Mouse (Mus musculus) forebrain, embryonic 12.5 days (tissue): ENCODE measurements around the gene Ttc41. TPM values are rescaled to one million over a fixed set of nuclear protein-coding genes. Genes with fewer than 3 reads are reported as not detected.

Experiments used
- ATAC-seq: fragments of 200-750 bp; cut with Nextera tagmentation; 2 replicates; pipeline ENCODE4 v1.8.0; 2017; ENCODE audit warnings: moderate TSS enrichment; ENCODE audit not compliant: low FRiP score
- H3K27ac ChIP-seq: fragments of 300-500 bp; sonication (generic); 2 replicates; pipeline ENCODE4 v1.5.1; 2016; ENCODE audit warnings: mild to moderate bottlenecking
- H3K27me3 ChIP-seq: fragments of 300-500 bp; sonication (generic); 2 replicates; pipeline ENCODE4 v1.6.1; 2016; ENCODE audit warnings: mild to moderate bottlenecking
- H3K36me3 ChIP-seq: fragments of 300-500 bp; sonication (generic); replicated peaks from 2 replicates; pipeline ENCODE4 v1.6.1; 2016; ENCODE audit warnings: mild to moderate bottlenecking
- H3K4me1 ChIP-seq: fragments of 300-500 bp; sonication (generic); 2 replicates; pipeline ENCODE4 v1.6.1; 2016
- H3K4me2 ChIP-seq: fragments of 300-500 bp; sonication (generic); 2 replicates; pipeline ENCODE4 v1.6.1; 2016; ENCODE audit warnings: mild to moderate bottlenecking, moderate library complexity
- H3K4me3 ChIP-seq: fragments of 300-500 bp; sonication (generic); replicated peaks from 2 replicates; pipeline ENCODE4 v1.5.1; 2016; ENCODE audit warnings: mild to moderate bottlenecking
- H3K9ac ChIP-seq: fragments of 300-500 bp; sonication (generic); 2 replicates; pipeline ENCODE4 v1.6.1; 2016; ENCODE audit warnings: mild to moderate bottlenecking
- H3K9me3 ChIP-seq: fragments of 300-500 bp; sonication (generic); 2 replicates; pipeline ENCODE4 v1.6.1; 2016
- WGBS: fragments of 180-500 bp; shearing (Covaris S2); methylation state at CpG from one replicate; pipeline ENCODE4 v1.1.7; 2016; 5-methylcytosine and 5-hydroxymethylcytosine counted together
- polyA plus RNA-seq: library from polyadenylated mRNA; unstranded; fragments of >200 nt; fragmentation: Nextera tagmentation; extraction: Ambion mirVana; gene quantifications from 2 replicates; pipeline ENCODE4 v1.2.1, GENCODE M21; 2016

Ttc41 gene
- polyA plus RNA-seq, 1 experiment from 2014 or later = 2.9 TPM

- no peak for ATAC-seq
- H3K4me2 ChIP-seq = no peak overlapping the region
- peaks cover 7% of the 10 kb centered on the region; the same call in 1 of the 2 replicates for H3K4me1 ChIP-seq
- no peak overlapping the region for H3K9ac ChIP-seq
- H3K27ac ChIP-seq = no peak overlapping the region
- H3K9me3 ChIP-seq = no peaks in the 10 kb centered on the region
- no peaks in the 10 kb centered on the region for H3K27me3 ChIP-seq
- no peak overlapping the region for H3K4me3 ChIP-seq
- H3K36me3 ChIP-seq = no peaks in the 10 kb centered on the region
- 85% methylated on average over 7 of the region's 7 CpGs for WGBS
These were observed 83.6 kb downstream of the Ttc41 start for GRCm38 (mm10) chr10:86789146-86789672.

GRCm38 (mm10) chr10:86791507-86792184 lies 86.0 kb downstream of the Ttc41 start:
- Histone ChIP-seq H3K36me3 (no peaks in the 10 kb centered on the region), H3K27me3 (no peaks in the 10 kb centered on the region), H3K27ac (no peak overlapping the region), H3K4me1 (peaks cover 7% of the 10 kb centered on the region; the same call in 1 of the 2 replicates), H3K4me3 (no peak overlapping the region), H3K4me2 (no peak overlapping the region), H3K9me3 (no peaks in the 10 kb centered on the region), H3K9ac (no peak overlapping the region)
- no peak for ATAC-seq
- 85% methylated on average over 7 of the region's 7 CpGs for WGBS

GRCm38 (mm10) chr10:86793509-86793951 lies 87.9 kb downstream of the Ttc41 start:
- H3K4me1 ChIP-seq = no peaks in the 10 kb centered on the region
- no peak overlapping the region for H3K4me2 ChIP-seq
- no peak overlapping the region for H3K4me3 ChIP-seq
- H3K27me3 ChIP-seq = no peaks in the 10 kb centered on the region
- ATAC-seq = no peak
- WGBS = 85% methylated on average over 2 of the region's 2 CpGs
- no peak overlapping the region for H3K9ac ChIP-seq
- H3K9me3 ChIP-seq = no peaks in the 10 kb centered on the region
- H3K36me3 ChIP-seq = no peaks in the 10 kb centered on the region
- no peak overlapping the region for H3K27ac ChIP-seq

GRCm38 (mm10) chr10:86794196-86794595 lies 88.6 kb downstream of the Ttc41 start:
- Histone ChIP-seq H3K36me3 (no peaks in the 10 kb centered on the region), H3K4me1 (no peaks in the 10 kb centered on the region), H3K27me3 (no peaks in the 10 kb centered on the region), H3K9ac (no peak overlapping the region), H3K9me3 (no peaks in the 10 kb centered on the region), H3K27ac (no peak overlapping the region), H3K4me2 (no peak overlapping the region), H3K4me3 (no peak overlapping the region)
- ATAC-seq = no peak
- 89% methylated on average over 4 of the region's 4 CpGs for WGBS

DNA sequence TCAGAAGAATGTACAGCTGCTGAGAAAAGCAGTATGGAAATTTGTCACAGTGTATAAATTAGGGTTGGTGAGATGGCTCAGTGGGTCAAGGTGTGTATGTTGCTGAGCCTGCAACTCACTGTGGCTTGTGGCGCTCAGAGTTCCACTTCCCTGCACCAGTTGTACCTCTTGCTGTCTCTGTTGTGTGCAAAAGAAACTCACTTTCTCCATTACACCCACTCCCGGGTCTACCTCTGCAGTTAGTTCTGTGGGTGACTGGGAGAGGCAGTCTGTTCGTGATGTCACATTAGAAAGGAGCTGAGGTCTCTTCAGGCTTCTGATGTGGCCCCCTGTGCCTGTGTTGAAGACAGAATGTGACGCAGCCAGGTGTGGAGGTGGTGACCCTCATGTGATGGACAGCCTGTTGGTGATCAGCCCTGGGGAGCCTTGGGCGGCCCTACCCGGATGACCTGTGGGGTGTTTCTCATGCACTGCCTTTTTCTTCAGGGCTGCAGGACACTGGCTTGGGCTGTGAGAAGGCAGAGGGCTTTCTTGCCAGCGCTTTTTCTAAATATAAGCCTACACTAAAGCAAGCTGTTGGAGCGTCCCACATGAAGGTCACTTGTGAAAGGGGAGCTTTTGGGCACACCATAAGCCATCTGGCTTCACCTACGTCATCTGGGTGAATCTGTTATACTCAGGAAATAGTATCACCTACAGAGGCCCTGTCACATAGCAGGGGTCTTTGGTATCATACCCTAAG lies 89.4 kb downstream of the Ttc41 start:
- H3K9ac ChIP-seq = no peak overlapping the region
- no peaks in the 10 kb centered on the region for H3K4me1 ChIP-seq
- H3K36me3 ChIP-seq = no peaks in the 10 kb centered on the region
- ATAC-seq = no peak
- no peak overlapping the region for H3K27ac ChIP-seq
- no peak overlapping the region for H3K4me3 ChIP-seq
- H3K27me3 ChIP-seq = no peaks in the 10 kb centered on the region
- WGBS = 90% methylated on average over 9 of the region's 9 CpGs
- H3K4me2 ChIP-seq = no peak overlapping the region
- no peaks in the 10 kb centered on the region for H3K9me3 ChIP-seq

GRCm38 (mm10) chr10:86796073-86796741 lies 90.6 kb downstream of the Ttc41 start:
- no peak for ATAC-seq

DNA sequence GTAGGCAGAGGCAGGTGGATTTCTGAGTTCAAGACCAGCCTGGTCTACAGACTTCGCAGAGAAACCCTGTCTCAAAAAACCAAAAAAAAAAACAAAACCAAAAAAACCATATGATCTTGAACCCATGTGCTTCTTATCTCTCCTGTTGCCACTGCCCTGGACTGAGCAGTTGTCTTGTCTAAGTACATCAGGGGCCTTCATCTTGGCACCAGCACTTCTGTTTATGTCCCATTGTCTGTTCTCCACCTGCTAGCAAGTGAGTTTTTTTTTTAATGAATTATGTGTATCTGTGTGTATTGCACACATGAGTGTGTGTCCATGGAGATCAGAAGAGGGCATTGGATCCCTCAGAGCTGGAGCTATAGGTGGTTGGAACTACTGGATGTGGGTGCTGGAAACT lies 101.8 kb downstream of the Ttc41 start:
- no peak overlapping the region for H3K27ac ChIP-seq
- H3K4me3 ChIP-seq = no peak overlapping the region
- WGBS = 95% methylated on average over 1 of the region's 1 CpGs
- peaks cover 6% of the 10 kb centered on the region; the same call in 1 of the 2 replicates for H3K4me1 ChIP-seq
- no peaks in the 10 kb centered on the region for H3K36me3 ChIP-seq
- H3K27me3 ChIP-seq = no peaks in the 10 kb centered on the region
- H3K4me2 ChIP-seq = no peak overlapping the region
- no peak overlapping the region for H3K9ac ChIP-seq
- no peaks in the 10 kb centered on the region for H3K9me3 ChIP-seq
- ATAC-seq = no peak

More at GRCm38 (mm10) chr10:86796073-86796741, 90.6 kb downstream of the Ttc41 start:
- H3K27me3 ChIP-seq = no peaks in the 10 kb centered on the region
- no peaks in the 10 kb centered on the region for H3K36me3 ChIP-seq
- no peak overlapping the region for H3K4me2 ChIP-seq
- H3K4me1 ChIP-seq = no peaks in the 10 kb centered on the region
- 93% methylated on average over 5 of the region's 5 CpGs for WGBS
- no peak overlapping the region for H3K9ac ChIP-seq
- H3K4me3 ChIP-seq = no peak overlapping the region
- H3K9me3 ChIP-seq = no peaks in the 10 kb centered on the region
- no peak overlapping the region for H3K27ac ChIP-seq

GRCm38 (mm10) chr10:86808013-86808758 lies 102.6 kb downstream of the Ttc41 start:
- H3K27me3 ChIP-seq = no peaks in the 10 kb centered on the region
- 0 out of 2 replicates have a peak, but pooled peaks cover 4% of the 10 kb centered on the region for H3K36me3 ChIP-seq
- no peaks in the 10 kb centered on the region for H3K9me3 ChIP-seq
- 0 out of 2 replicates have a peak, but pooled peaks have one; percentile 14 for ATAC-seq
- peaks cover 6% of the 10 kb centered on the region; the same call in 1 of the 2 replicates for H3K4me1 ChIP-seq
- H3K27ac ChIP-seq = peak overlapping the region; percentile 31; the same call in 1 of the 2 replicates
- no peak overlapping the region for H3K9ac ChIP-seq
- WGBS = 82% methylated on average over 15 of the region's 15 CpGs
- H3K4me2 ChIP-seq = no peak overlapping the region
- H3K4me3 ChIP-seq = no peak overlapping the region

DNA sequence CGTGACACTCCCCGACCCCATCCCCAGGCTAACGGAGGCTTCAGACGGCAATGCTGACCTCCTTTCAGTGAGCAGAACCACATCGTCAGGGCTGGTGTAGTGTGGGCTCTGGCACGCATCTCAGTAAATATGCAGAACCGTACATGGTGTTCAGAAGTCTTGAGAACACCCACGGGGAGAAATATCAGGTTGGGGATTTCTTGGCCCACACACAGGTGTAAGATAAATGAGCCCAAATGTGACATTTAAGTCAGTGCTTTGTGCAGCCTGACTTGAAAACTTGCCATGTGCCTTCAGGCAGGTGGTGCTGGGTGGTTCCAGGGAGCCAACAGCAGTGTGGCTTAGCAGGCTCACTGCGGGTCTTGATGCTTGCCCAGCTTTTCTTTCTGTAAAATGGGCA lies 104.4 kb downstream of the Ttc41 start:
- Histone ChIP-seq H3K27me3 (no peaks in the 10 kb centered on the region), H3K27ac (no peak overlapping the region), H3K4me3 (no peak overlapping the region), H3K36me3 (0 out of 2 replicates have a peak, but pooled peaks cover 4% of the 10 kb centered on the region), H3K4me2 (no peak overlapping the region), H3K4me1 (peaks cover 6% of the 10 kb centered on the region; the same call in 1 of the 2 replicates), H3K9ac (no peak overlapping the region), H3K9me3 (no peaks in the 10 kb centered on the region)
- no peak for ATAC-seq
- 87% methylated on average over 9 of the region's 9 CpGs for WGBS

GRCm38 (mm10) chr10:86810612-86811011 lies 105.0 kb downstream of the Ttc41 start:
- peaks cover 6% of the 10 kb centered on the region; the same call in 1 of the 2 replicates for H3K4me1 ChIP-seq
- no peaks in the 10 kb centered on the region for H3K27me3 ChIP-seq
- no peak overlapping the region for H3K9ac ChIP-seq
- H3K9me3 ChIP-seq = no peaks in the 10 kb centered on the region
- 0 out of 2 replicates have a peak, but pooled peaks cover 4% of the 10 kb centered on the region for H3K36me3 ChIP-seq
- H3K4me2 ChIP-seq = no peak overlapping the region
- 92% methylated on average over 5 of the region's 5 CpGs for WGBS
- ATAC-seq = no peak
- no peak overlapping the region for H3K27ac ChIP-seq
- no peak overlapping the region for H3K4me3 ChIP-seq

GRCm38 (mm10) chr10:86814292-86815131 lies 108.9 kb downstream of the Ttc41 start:
- Histone ChIP-seq H3K27me3 (no peaks in the 10 kb centered on the region), H3K36me3 (0 out of 2 replicates have a peak, but pooled peaks cover 4% of the 10 kb centered on the region), H3K4me3 (no peak overlapping the region), H3K27ac (no peak overlapping the region), H3K4me2 (no peak overlapping the region), H3K4me1 (peaks cover 4% of the 10 kb centered on the region), H3K9me3 (no peaks in the 10 kb centered on the region), H3K9ac (no peak overlapping the region)
- ATAC-seq = no peak
- WGBS = 81% methylated on average over 19 of the region's 19 CpGs
